Mouse (Mus musculus) liver, embryonic 13.5 days (tissue): ENCODE measurements around the gene Skida1. TPM values are rescaled to one million over a fixed set of nuclear protein-coding genes. Genes with fewer than 3 reads are reported as not detected.
"Not testable (repeated sequence)": the region's sequence is repeated elsewhere in the genome, so short reads cannot be mapped to it uniquely, and the experiment has no call there.

ENCODE experiments used
- ATAC-seq: fragments of 200-750 bp; cut with Nextera tagmentation; 2 replicates; pipeline ENCODE4 v1.8.0; 2017; ENCODE audit warnings: low read depth, mild to moderate bottlenecking, moderate number of reproducible peaks, moderate library complexity
- DNase-seq: peaks from one replicate; pipeline ENCODE4 v3.0.0; 2022
- H3K27ac ChIP-seq: fragments of 300-500 bp; sonication (generic); 2 replicates; pipeline ENCODE4 v1.5.1; 2015; ENCODE audit warnings: moderate library complexity, mild to moderate bottlenecking, inconsistent platforms
- H3K27me3 ChIP-seq: fragments of 300-500 bp; sonication (generic); 2 replicates; pipeline ENCODE4 v1.6.1; 2015; ENCODE audit warnings: mild to moderate bottlenecking, inconsistent platforms
- H3K36me3 ChIP-seq: fragments of 300-500 bp; sonication (generic); 2 replicates; pipeline ENCODE4 v1.6.1; 2015; ENCODE audit warnings: mild to moderate bottlenecking, inconsistent platforms
- H3K4me1 ChIP-seq: fragments of 300-500 bp; sonication (generic); replicated peaks from 2 replicates; pipeline ENCODE4 v1.6.1; 2015; ENCODE audit warnings: inconsistent platforms
- H3K4me2 ChIP-seq: fragments of 300-500 bp; sonication (generic); 2 replicates; pipeline ENCODE4 v1.6.1; 2015; ENCODE audit warnings: inconsistent platforms, mild to moderate bottlenecking, moderate library complexity
- H3K4me3 ChIP-seq: fragments of 300-500 bp; sonication (generic); replicated peaks from 2 replicates; pipeline ENCODE4 v1.5.1; 2015; ENCODE audit warnings: mild to moderate bottlenecking, inconsistent platforms
- H3K9ac ChIP-seq: fragments of 300-500 bp; sonication (generic); 2 replicates; pipeline ENCODE4 v1.6.1; 2015; ENCODE audit warnings: mild to moderate bottlenecking, inconsistent platforms
- H3K9me3 ChIP-seq: fragments of 300-500 bp; sonication (generic); replicated peaks from 2 replicates; pipeline ENCODE4 v1.6.1; 2016; ENCODE audit warnings: inconsistent platforms
- WGBS: fragments of 180-500 bp; shearing (Covaris S2); methylation state at CpG from one replicate; pipeline ENCODE4 v1.1.7; 2015; ENCODE audit not compliant: insufficient replicate concordance; 5-methylcytosine and 5-hydroxymethylcytosine counted together
- polyA plus RNA-seq: library from polyadenylated mRNA; unstranded; fragments of >200 nt; fragmentation: Nextera tagmentation; extraction: Ambion mirVana; gene quantifications from 2 replicates; pipeline ENCODE4 v1.2.1, GENCODE M21; 2015

Skida1 gene
- 0.47 and 0.95 TPM in 2 replicates for polyA plus RNA-seq

DNA sequence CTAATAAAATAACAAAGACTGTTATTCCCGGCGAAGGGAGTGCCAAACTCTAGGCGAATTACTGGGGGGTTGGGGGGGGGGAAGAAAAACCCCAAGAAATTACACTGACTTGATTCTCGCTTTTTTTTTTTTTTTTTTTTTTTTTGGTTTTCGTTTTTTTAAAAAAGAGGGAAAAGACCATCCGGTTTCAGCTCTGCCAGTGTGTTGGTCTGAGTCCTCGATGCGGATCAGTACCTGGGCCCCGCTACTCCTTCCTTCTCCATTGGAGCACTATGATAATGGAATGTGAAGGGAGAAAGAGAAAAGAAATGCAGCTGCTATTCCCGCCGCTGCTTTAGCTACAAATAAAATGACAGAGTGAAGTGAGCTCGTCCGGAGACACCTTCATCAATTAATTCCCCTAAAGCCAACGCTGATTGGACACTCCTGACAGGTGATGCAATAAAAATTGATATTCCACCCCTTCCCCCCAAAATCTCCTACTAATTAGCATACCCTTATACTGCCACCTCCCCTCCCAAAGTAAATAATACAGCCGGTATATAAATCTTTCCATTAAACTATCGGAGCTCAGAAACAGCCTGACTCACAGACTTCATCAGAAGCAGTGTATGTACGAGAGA is at the start of gene Skida1:
Skida1 (minus strand) TSS at position 599 of the 623 bp plus-strand sequence.
- Histone ChIP-seq H3K9ac (peak within 1 kb of the TSS; percentile 81), H3K4me3 (peak within 1 kb of the TSS; percentile 77), H3K36me3 (no peaks in the 10 kb centered on the region), H3K9me3 (no peaks in the 10 kb centered on the region), H3K4me2 (peak within 1 kb of the TSS; percentile 96), H3K27ac (peak within 1 kb of the TSS; percentile 78), H3K27me3 (peaks cover 85% of the 10 kb centered on the region), H3K4me1 (peaks cover 43% of the 10 kb centered on the region)
- ATAC-seq: no peak
- 3% methylated on average over 17 of the region's 17 CpGs for WGBS
- DNase-seq: no peak

DNA sequence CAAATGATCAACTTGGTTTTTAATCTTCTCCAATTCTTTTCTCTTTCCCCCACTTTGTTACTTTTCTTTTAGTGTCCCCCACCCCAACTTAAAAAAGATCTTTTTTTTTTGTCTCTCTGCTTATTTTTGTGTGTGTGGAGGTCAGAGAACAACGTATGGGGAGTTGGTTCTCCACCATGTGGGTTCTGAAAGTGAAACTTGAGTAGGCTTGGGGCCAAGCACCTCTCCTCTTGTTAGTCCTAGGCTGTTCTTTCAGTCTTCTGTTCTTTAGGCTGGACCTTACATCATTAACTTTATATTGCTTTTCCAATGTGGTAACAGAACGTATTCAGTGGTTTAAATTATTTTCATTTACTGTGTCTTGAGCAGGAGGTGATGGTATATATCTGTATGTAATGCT is 47.0 kb upstream of the Skida1 start:
- no peak for ATAC-seq
- Histone ChIP-seq H3K27me3 (no peaks in the 10 kb centered on the region), H3K4me3 (no peak overlapping the region), H3K4me1 (peaks cover 5% of the 10 kb centered on the region), H3K9me3 (no peaks in the 10 kb centered on the region), H3K27ac (no peak overlapping the region), H3K9ac (no peak overlapping the region), H3K36me3 (peaks cover 59% of the 10 kb centered on the region), H3K4me2 (no peak overlapping the region)
- 68% methylated on average over 2 of the region's 2 CpGs for WGBS
- DNase-seq: no peak

DNA sequence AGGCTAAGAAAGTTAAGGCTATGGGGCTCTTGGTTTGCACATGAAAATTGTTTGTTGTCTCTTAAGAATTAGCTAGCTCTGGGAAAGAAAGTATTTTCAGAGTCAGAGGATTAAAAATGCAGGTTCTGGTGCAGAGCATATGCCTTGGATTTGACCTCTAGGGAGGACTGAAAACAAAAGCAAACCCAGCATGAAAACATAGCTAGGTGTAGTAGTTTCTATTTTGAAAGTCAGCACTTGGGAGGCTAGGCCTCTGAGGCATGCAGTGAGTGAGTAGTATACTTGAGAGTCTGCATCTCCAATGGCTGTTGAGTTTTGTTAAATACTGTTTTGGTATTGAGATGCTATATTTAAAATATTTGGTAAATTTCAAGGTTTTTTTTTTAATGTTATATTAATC is 45.5 kb upstream of the Skida1 start:
- ATAC-seq (no peak), DNase-seq (no peak)
- no peak overlapping the region for H3K27ac ChIP-seq
- no peak overlapping the region for H3K4me2 ChIP-seq
- no peak overlapping the region for H3K9ac ChIP-seq
- peaks cover 59% of the 10 kb centered on the region for H3K36me3 ChIP-seq
- no peaks in the 10 kb centered on the region for H3K27me3 ChIP-seq
- H3K4me1 ChIP-seq: peaks cover 5% of the 10 kb centered on the region
- no peaks in the 10 kb centered on the region for H3K9me3 ChIP-seq
- H3K4me3 ChIP-seq: no peak overlapping the region

DNA sequence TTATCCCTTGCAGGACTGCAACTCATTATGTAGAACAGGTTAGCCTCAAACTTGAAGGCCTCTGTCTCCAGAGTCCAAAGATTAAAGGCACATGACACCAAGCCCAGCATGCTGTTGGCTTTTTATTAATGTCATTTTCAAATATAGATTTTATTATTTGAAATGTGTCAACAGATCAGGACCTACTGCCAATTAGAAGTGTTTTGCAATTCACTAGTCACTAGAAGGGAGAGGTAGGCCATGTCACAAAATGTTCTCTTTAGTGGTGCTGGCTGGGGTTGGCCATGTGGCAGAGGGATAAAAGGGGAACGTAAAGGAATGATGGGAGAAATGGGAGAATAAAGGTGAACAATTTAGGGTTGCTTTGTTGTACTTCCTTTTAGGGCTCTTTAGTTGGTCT is 45.0 kb upstream of the Skida1 start:
- 84% methylated on average over 1 of the region's 1 CpGs for WGBS
- no peak overlapping the region for H3K4me2 ChIP-seq
- H3K36me3 ChIP-seq: peaks cover 62% of the 10 kb centered on the region

DNA sequence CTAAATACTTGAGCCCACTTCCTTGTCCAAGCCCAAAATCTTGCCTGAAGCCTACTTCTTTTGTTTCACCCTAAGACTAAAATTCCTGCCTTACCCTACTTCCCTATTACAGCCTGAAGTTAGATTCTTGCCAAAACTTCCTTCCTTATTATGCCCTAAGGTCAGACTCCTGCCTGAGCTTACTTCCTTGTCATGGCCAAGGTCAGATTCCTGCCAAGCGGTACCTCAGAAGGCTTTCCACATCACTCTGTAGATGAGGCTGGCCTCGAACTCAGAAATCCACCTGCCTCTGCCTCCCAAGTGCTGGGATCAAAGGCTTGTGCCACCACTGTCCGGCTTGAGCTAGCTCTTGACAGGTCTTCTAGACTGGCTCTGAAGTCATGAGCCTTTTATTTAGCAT is 38.8 kb upstream of the Skida1 start:
- H3K4me3 ChIP-seq, H3K4me2 ChIP-seq, H3K9me3 ChIP-seq, H3K27me3 ChIP-seq, H3K4me1 ChIP-seq, H3K27ac ChIP-seq, DNase-seq, ATAC-seq, H3K9ac ChIP-seq: not testable (repeated sequence)
- H3K36me3 ChIP-seq: peaks cover 75% of the 10 kb centered on the region
- WGBS: 80% methylated on average over 3 of the region's 3 CpGs

More for the DNA sequence above, 45.0 kb upstream of the Skida1 start:
- H3K27me3 ChIP-seq: no peaks in the 10 kb centered on the region
- H3K27ac ChIP-seq: no peak overlapping the region
- H3K4me1 ChIP-seq: peaks cover 7% of the 10 kb centered on the region
- DNase-seq (no peak), ATAC-seq (no peak)
- no peak overlapping the region for H3K4me3 ChIP-seq
- no peak overlapping the region for H3K9ac ChIP-seq
- no peaks in the 10 kb centered on the region for H3K9me3 ChIP-seq

DNA sequence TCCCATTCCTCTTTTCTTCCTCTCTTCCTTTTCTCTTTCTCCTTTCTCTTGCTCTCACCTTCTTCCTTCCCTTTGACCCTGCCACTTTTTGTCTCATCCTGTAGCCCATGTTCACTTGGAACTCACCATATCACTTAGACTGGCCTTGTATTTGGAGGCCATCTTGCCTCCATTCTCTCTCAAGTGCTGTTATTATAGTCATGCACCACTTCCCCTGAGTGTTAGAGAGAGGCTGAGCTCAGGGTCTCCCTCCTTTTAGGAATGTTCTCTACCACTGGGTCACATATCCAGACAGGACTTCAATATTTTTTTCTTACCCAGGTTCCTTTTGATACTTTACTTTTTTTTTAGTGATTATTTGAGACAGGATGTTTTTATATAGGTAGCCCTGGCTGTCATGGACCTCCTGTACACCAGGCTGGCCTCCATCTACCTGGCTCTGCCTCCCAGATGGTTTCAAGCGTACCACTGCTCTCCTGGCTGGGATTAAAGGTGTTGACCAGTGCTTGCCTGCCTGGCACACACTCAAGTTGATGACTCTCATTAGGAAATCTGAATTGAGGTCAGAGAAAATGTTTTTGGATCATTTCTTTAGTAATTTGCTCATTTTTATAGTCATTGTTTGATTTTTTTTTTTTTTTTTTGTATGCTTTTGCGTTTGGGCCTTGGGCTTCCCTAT is 31.5 kb upstream of the Skida1 start:
- Histone ChIP-seq H3K9ac (no peak overlapping the region), H3K27ac (no peak overlapping the region), H3K4me2 (no peak overlapping the region), H3K4me1 (peaks cover 3% of the 10 kb centered on the region; the same call in 1 of the 2 replicates), H3K27me3 (no peaks in the 10 kb centered on the region), H3K4me3 (no peak overlapping the region), H3K9me3 (no peaks in the 10 kb centered on the region), H3K36me3 (peaks cover 79% of the 10 kb centered on the region)
- WGBS: 86% methylated on average over 2 of the region's 2 CpGs
- DNase-seq (no peak), ATAC-seq (no peak)

DNA sequence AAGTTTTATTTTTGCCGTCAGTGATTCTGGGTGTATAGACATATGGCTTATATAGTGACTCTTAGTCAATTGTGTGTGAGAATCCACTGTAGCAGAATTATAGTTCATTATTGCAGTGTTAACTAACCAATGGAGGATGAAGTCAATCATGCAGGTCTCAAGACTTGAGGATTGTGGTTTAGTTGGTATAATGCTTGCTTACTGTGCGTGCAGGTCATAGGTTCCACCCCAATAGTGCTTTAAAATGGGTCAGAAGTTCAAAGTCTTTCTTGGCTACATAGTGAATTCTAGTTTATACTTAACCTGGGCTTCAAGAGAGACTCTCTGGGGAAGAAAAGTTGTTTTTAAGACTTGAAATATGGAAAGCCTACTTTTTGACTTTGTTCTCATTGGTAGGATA is 23.1 kb upstream of the Skida1 start:
- 83% methylated on average over 2 of the region's 2 CpGs for WGBS
- H3K9me3 ChIP-seq: no peaks in the 10 kb centered on the region
- no peak overlapping the region for H3K4me2 ChIP-seq
- DNase-seq: no peak
- no peak overlapping the region for H3K9ac ChIP-seq
- no peak overlapping the region for H3K27ac ChIP-seq
- H3K4me3 ChIP-seq: no peak overlapping the region
- H3K4me1 ChIP-seq: peaks cover 19% of the 10 kb centered on the region
- no peak for ATAC-seq
- peaks cover 66% of the 10 kb centered on the region for H3K36me3 ChIP-seq
- no peaks in the 10 kb centered on the region for H3K27me3 ChIP-seq

DNA sequence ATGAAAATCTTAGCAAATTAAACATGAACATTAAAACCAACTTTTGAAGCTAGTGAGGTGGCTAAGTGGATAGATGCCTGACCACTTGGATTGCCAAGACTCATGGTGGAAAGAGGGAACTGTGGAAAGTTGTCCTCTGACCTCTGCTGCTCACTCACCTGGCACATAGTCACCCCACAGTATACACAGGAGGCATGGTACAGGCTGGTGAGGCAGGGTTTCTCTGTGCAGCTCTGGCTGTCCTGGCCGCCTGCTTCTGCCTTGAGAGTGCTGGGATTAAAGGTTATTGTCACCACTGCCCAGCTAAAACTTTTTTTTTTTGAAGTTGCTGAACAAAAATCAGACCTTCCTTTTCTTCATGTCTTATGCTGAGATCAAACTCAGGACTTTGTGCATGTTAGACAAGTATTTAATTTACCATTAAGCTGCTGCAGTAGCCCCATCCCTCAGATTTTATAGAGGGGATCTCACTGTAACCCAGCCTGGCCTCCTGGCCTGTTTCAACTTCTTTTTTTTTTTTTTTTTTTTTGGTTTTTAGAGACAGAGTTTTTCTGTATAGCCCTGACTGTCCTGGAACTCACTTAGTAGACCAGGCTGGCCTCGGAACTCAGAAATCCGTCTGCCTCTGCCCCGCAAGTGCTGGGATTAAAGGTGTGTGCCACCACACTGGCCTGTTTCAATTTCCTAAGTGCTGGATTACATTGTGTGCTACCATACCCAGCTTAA is 19.4 kb upstream of the Skida1 start:
- no peak for DNase-seq
- Histone ChIP-seq H3K36me3 (peaks cover 41% of the 10 kb centered on the region), H3K27ac (no peak overlapping the region; the same call in 1 of the 2 replicates), H3K27me3 (no peaks in the 10 kb centered on the region), H3K9ac (no peak overlapping the region), H3K4me1 (peaks cover 33% of the 10 kb centered on the region), H3K4me2 (no peak overlapping the region), H3K4me3 (no peak overlapping the region), H3K9me3 (no peaks in the 10 kb centered on the region)
- no peak for ATAC-seq
- 93% methylated on average over 4 of the region's 4 CpGs for WGBS

DNA sequence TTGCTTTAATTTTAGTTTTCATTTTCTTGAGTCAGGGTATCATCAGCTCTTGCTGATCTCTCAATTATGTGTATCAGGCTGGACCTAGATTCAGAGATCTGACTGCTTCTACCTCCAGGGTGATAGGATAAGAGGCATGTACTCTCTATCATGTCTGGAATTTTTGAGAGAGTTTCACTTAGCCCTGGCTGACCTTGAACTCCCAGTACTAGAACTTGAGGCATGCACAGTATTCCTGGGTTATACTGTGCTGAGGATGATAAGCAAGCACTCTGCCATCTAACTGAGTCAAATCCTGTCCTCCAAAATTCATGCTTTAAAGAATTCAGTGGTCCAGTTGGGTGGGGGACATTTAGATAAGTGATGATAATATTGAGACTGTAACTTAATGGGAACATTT is 17.6 kb upstream of the Skida1 start:
- Histone ChIP-seq H3K9ac (peak overlapping the region; percentile 99), H3K27ac (peak overlapping the region; percentile 84), H3K4me2 (peak overlapping the region; percentile 87), H3K4me3 (peak overlapping the region; percentile 96), H3K9me3 (no peaks in the 10 kb centered on the region), H3K36me3 (peaks cover 27% of the 10 kb centered on the region), H3K4me1 (peaks cover 31% of the 10 kb centered on the region), H3K27me3 (no peaks in the 10 kb centered on the region)
- DNase-seq (no peak), ATAC-seq (no peak)

DNA sequence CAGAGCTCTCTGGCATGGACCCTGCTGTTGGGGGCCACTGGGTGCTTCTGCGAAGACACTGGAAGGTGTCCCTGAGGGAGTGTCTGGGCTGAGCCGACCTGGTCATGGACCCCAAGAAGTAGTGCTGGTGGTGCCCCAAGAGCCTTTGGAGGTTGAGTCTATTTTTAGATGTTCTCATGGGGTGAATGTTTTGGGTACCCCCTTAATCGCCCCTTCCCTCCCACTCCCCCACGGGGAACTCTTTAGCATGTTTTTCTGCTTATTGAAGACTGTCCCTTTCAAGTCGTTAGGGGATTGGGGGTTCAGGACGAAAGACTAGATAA is 16.8 kb upstream of the Skida1 start:
- H3K4me1 ChIP-seq: peaks cover 31% of the 10 kb centered on the region
- H3K27me3 ChIP-seq: no peaks in the 10 kb centered on the region
- peak overlapping the region; percentile 99 for H3K9ac ChIP-seq
- DNase-seq: no peak
- ATAC-seq: peak; percentile 32
- no peaks in the 10 kb centered on the region for H3K9me3 ChIP-seq
- H3K27ac ChIP-seq: peak overlapping the region; percentile 84
- 2% methylated on average over 6 of the region's 6 CpGs for WGBS
- H3K4me3 ChIP-seq: peak overlapping the region; percentile 96
- peaks cover 21% of the 10 kb centered on the region for H3K36me3 ChIP-seq
- H3K4me2 ChIP-seq: peak overlapping the region; percentile 87

DNA sequence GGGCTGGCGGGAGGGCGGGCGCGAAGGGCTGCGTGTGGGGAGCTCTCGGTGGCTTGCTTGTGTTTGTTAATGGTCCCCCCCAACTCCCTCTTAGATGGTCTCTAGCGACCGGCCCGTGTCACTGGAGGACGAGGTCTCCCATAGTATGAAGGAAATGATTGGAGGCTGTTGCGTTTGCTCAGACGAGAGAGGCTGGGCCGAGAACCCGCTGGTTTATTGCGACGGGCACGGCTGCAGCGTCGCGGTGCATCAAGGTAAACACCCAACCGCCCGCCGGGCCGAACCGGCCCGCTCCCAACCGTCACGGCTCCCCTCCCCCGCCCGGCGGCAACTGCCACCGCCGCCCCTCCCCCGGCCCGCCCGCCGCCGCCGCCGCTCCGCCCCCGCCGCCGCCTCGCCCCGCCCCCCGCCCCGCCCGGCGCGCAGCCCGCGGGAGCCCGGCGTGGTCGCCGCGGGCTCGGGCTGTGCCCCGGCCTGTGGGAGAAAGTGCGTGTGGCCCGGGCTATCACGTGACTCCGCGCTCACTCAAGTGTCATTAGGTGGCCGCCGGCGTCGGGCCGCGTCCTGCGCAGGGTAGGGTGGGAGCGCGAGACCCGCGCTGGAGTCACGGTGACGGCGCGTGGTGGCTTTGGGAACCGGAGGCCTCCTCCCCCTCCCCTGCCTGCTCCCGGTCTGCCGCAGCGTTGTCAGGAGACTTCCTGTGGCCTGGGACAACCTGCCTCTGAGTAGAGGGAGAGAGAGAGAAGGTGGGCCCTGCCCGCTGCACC is 16.3 kb upstream of the Skida1 start:
- Histone ChIP-seq H3K27ac (peak overlapping the region; percentile 99), H3K4me2 (peak overlapping the region; percentile 87), H3K4me1 (peaks cover 31% of the 10 kb centered on the region), H3K9me3 (no peaks in the 10 kb centered on the region), H3K36me3 (peaks cover 21% of the 10 kb centered on the region), H3K9ac (peak overlapping the region; percentile 99), H3K4me3 (peak overlapping the region; percentile 96), H3K27me3 (no peaks in the 10 kb centered on the region)
- 1% methylated on average over 68 of the region's 85 CpGs for WGBS
- DNase-seq (peak; percentile 73), ATAC-seq (peak; percentile 68)
